Mouse (Mus musculus): ENCODE measurements around the gene Dpf1. TPM values are rescaled to one million over a fixed set of nuclear protein-coding genes. Genes with fewer than 3 reads are reported as not detected.

Gene Dpf1
- polyA plus RNA-seq, 1 experiment from 2014 or later: 167 TPM

- Histone ChIP-seq H3K4me1 (ENCODE audit: control insufficient read depth, insufficient read depth, low read length) (peaks cover 10% of the 10 kb centered on the region), H3K9ac (ENCODE audit: low read length) (no peak overlapping the region), H3K27me3 (replicated peaks; ENCODE audit: control insufficient read depth, insufficient read depth, low read length) (no peaks in the 10 kb centered on the region), H3K36me3 (ENCODE audit: control insufficient read depth, insufficient read depth, low read length) (peaks cover 5% of the 10 kb centered on the region; the same call in 1 of the 2 replicates), H3K4me2 (ENCODE audit: low read length) (no peak overlapping the region), H3K4me3 (ENCODE audit: low read depth, low read length) (no peak overlapping the region), H3K9me3 (replicated peaks; ENCODE audit: control insufficient read depth, low read length) (no peaks in the 10 kb centered on the region), H3K27ac (ENCODE audit: low read depth, low read length) (no peak overlapping the region)
- WGBS: 87% methylated on average over 9 of the region's 9 CpGs
- DNase-seq (ENCODE audit: low spot score): no peak
- no peak for ATAC-seq
Observed at GRCm38 (mm10) chr7:29338351-29338919, 34.7 kb downstream of the Dpf1 start.

- DNase-seq (ENCODE audit: low spot score): no peak
- Histone ChIP-seq H3K4me1 (ENCODE audit: control insufficient read depth, insufficient read depth, low read length) (peaks cover 10% of the 10 kb centered on the region), H3K27ac (ENCODE audit: low read depth, low read length) (no peak overlapping the region), H3K4me3 (ENCODE audit: low read depth, low read length) (no peak overlapping the region), H3K9ac (ENCODE audit: low read length) (no peak overlapping the region), H3K27me3 (replicated peaks; ENCODE audit: control insufficient read depth, insufficient read depth, low read length) (no peaks in the 10 kb centered on the region), H3K9me3 (replicated peaks; ENCODE audit: control insufficient read depth, low read length) (no peaks in the 10 kb centered on the region), H3K4me2 (ENCODE audit: low read length) (no peak overlapping the region), H3K36me3 (ENCODE audit: control insufficient read depth, insufficient read depth, low read length) (peaks cover 5% of the 10 kb centered on the region; the same call in 1 of the 2 replicates)
- 76% methylated on average over 14 of the region's 14 CpGs for WGBS
- no peak for ATAC-seq
Observed at GRCm38 (mm10) chr7:29338984-29339679, 35.4 kb downstream of the Dpf1 start.

- Histone ChIP-seq H3K9ac (ENCODE audit: low read length) (no peak overlapping the region), H3K27me3 (replicated peaks; ENCODE audit: control insufficient read depth, insufficient read depth, low read length) (no peaks in the 10 kb centered on the region), H3K9me3 (replicated peaks; ENCODE audit: control insufficient read depth, low read length) (no peaks in the 10 kb centered on the region), H3K4me1 (ENCODE audit: control insufficient read depth, insufficient read depth, low read length) (peaks cover 11% of the 10 kb centered on the region), H3K27ac (ENCODE audit: low read depth, low read length) (no peak overlapping the region), H3K36me3 (ENCODE audit: control insufficient read depth, insufficient read depth, low read length) (peaks cover 5% of the 10 kb centered on the region; the same call in 1 of the 2 replicates), H3K4me2 (ENCODE audit: low read length) (no peak overlapping the region), H3K4me3 (ENCODE audit: low read depth, low read length) (no peak overlapping the region)
- 93% methylated on average over 9 of the region's 9 CpGs for WGBS
- no peak for ATAC-seq
- DNase-seq (ENCODE audit: low spot score): no peak
Observed at GRCm38 (mm10) chr7:29340247-29340646, 36.5 kb downstream of the Dpf1 start.

GRCm38 (mm10) chr7:29340838-29341237 lies 37.1 kb downstream of the Dpf1 start:
- H3K4me2 ChIP-seq (ENCODE audit: low read length): no peak overlapping the region
- WGBS: 89% methylated on average over 8 of the region's 8 CpGs
- ATAC-seq (no peak), DNase-seq (ENCODE audit: low spot score) (no peak)
- no peaks in the 10 kb centered on the region for H3K27me3 ChIP-seq (replicated peaks; ENCODE audit: control insufficient read depth, insufficient read depth, low read length)
- no peak overlapping the region for H3K9ac ChIP-seq (ENCODE audit: low read length)
- H3K4me3 ChIP-seq (ENCODE audit: low read depth, low read length): no peak overlapping the region
- H3K27ac ChIP-seq (ENCODE audit: low read depth, low read length): no peak overlapping the region
- H3K9me3 ChIP-seq (replicated peaks; ENCODE audit: control insufficient read depth, low read length): no peaks in the 10 kb centered on the region
- peaks cover 5% of the 10 kb centered on the region; the same call in 1 of the 2 replicates for H3K36me3 ChIP-seq (ENCODE audit: control insufficient read depth, insufficient read depth, low read length)
- H3K4me1 ChIP-seq (ENCODE audit: control insufficient read depth, insufficient read depth, low read length): peaks cover 17% of the 10 kb centered on the region

GRCm38 (mm10) chr7:29341722-29342121 lies 38.0 kb downstream of the Dpf1 start:
- Histone ChIP-seq H3K4me1 (ENCODE audit: control insufficient read depth, insufficient read depth, low read length) (peaks cover 20% of the 10 kb centered on the region), H3K9ac (ENCODE audit: low read length) (0 out of 2 replicates have a peak overlapping the region, but pooled peaks have one; percentile 5), H3K4me2 (ENCODE audit: low read length) (no peak overlapping the region), H3K9me3 (replicated peaks; ENCODE audit: control insufficient read depth, low read length) (no peaks in the 10 kb centered on the region), H3K4me3 (ENCODE audit: low read depth, low read length) (no peak overlapping the region), H3K27me3 (replicated peaks; ENCODE audit: control insufficient read depth, insufficient read depth, low read length) (no peaks in the 10 kb centered on the region), H3K36me3 (ENCODE audit: control insufficient read depth, insufficient read depth, low read length) (peaks cover 5% of the 10 kb centered on the region; the same call in 1 of the 2 replicates), H3K27ac (ENCODE audit: low read depth, low read length) (peak overlapping the region; percentile 87)
- ATAC-seq (peak; percentile 37; the same call in 1 of the 2 replicates), DNase-seq (ENCODE audit: low spot score) (peak; percentile 63)
- 62% methylated on average over 12 of the region's 12 CpGs for WGBS

GRCm38 (mm10) chr7:29342489-29343092 lies 38.8 kb downstream of the Dpf1 start:
- DNase-seq (ENCODE audit: low spot score): peak; percentile 68
- H3K9me3 ChIP-seq (replicated peaks; ENCODE audit: control insufficient read depth, low read length): no peaks in the 10 kb centered on the region
- 0 out of 2 replicates have a peak overlapping the region, but pooled peaks have one; percentile 13 for H3K9ac ChIP-seq (ENCODE audit: low read length)
- peaks cover 5% of the 10 kb centered on the region; the same call in 1 of the 2 replicates for H3K36me3 ChIP-seq (ENCODE audit: control insufficient read depth, insufficient read depth, low read length)
- no peak overlapping the region for H3K4me2 ChIP-seq (ENCODE audit: low read length)
- no peaks in the 10 kb centered on the region for H3K27me3 ChIP-seq (replicated peaks; ENCODE audit: control insufficient read depth, insufficient read depth, low read length)
- ATAC-seq: peak; percentile 53
- H3K4me3 ChIP-seq (ENCODE audit: low read depth, low read length): no peak overlapping the region
- H3K27ac ChIP-seq (ENCODE audit: low read depth, low read length): peak overlapping the region; percentile 87
- peaks cover 20% of the 10 kb centered on the region for H3K4me1 ChIP-seq (ENCODE audit: control insufficient read depth, insufficient read depth, low read length)
- WGBS: 42% methylated on average over 8 of the region's 8 CpGs

- WGBS: 80% methylated on average over 7 of the region's 7 CpGs
- Histone ChIP-seq H3K9me3 (replicated peaks; ENCODE audit: control insufficient read depth, low read length) (no peaks in the 10 kb centered on the region), H3K27me3 (replicated peaks; ENCODE audit: control insufficient read depth, insufficient read depth, low read length) (no peaks in the 10 kb centered on the region), H3K9ac (ENCODE audit: low read length) (no peak overlapping the region; the same call in 1 of the 2 replicates), H3K4me1 (ENCODE audit: control insufficient read depth, insufficient read depth, low read length) (peaks cover 20% of the 10 kb centered on the region), H3K36me3 (ENCODE audit: control insufficient read depth, insufficient read depth, low read length) (peaks cover 11% of the 10 kb centered on the region), H3K27ac (ENCODE audit: low read depth, low read length) (peak overlapping the region; percentile 87; the same call in 1 of the 2 replicates), H3K4me3 (ENCODE audit: low read depth, low read length) (no peak overlapping the region), H3K4me2 (ENCODE audit: low read length) (no peak overlapping the region)
- ATAC-seq (no peak), DNase-seq (ENCODE audit: low spot score) (no peak)
Observed at GRCm38 (mm10) chr7:29343746-29344145, 40.0 kb downstream of the Dpf1 start.

- Histone ChIP-seq H3K27me3 (replicated peaks; ENCODE audit: control insufficient read depth, insufficient read depth, low read length) (no peaks in the 10 kb centered on the region), H3K4me3 (ENCODE audit: low read depth, low read length) (no peak overlapping the region), H3K4me1 (ENCODE audit: control insufficient read depth, insufficient read depth, low read length) (peaks cover 20% of the 10 kb centered on the region), H3K36me3 (ENCODE audit: control insufficient read depth, insufficient read depth, low read length) (peaks cover 14% of the 10 kb centered on the region), H3K4me2 (ENCODE audit: low read length) (no peak overlapping the region), H3K9ac (ENCODE audit: low read length) (no peak overlapping the region), H3K9me3 (replicated peaks; ENCODE audit: control insufficient read depth, low read length) (no peaks in the 10 kb centered on the region), H3K27ac (ENCODE audit: low read depth, low read length) (peak overlapping the region; percentile 55; the same call in 1 of the 2 replicates)
- peak; percentile 73 for DNase-seq (ENCODE audit: low spot score)
- WGBS: 13% methylated on average over 4 of the region's 4 CpGs
- ATAC-seq: peak; percentile 69
Observed at GRCm38 (mm10) chr7:29345534-29345933, 41.8 kb downstream of the Dpf1 start.

All from forebrain, embryonic 14.5 days (tissue).